Mouse (Mus musculus): ENCODE results near the gene Gm6588.
"Not testable (repeated sequence)": the region's sequence is repeated elsewhere in the genome, so short reads cannot be mapped to it uniquely, and the experiment has no call there.

Gm6588 gene

GRCm38 (mm10) chr5:112448747-112449440, at the start of gene Gm6588:
TSS of gene Gm6588 (plus strand) at chr5:112449426.
- DNase-seq (ENCODE audit: low spot score): no peak

- DNase-seq (ENCODE audit: low spot score): no peak
Measured at GRCm38 (mm10) chr5:112402437-112402836, 46.8 kb upstream of the Gm6588 start.

GRCm38 (mm10) chr5:112406017-112406416, 43.2 kb upstream of the Gm6588 start:
- no peak for DNase-seq (ENCODE audit: low spot score)

- no peak for DNase-seq (ENCODE audit: low spot score)
Measured at GRCm38 (mm10) chr5:112409274-112409673, 40.0 kb upstream of the Gm6588 start.

- DNase-seq (ENCODE audit: low spot score): no peak
Measured at GRCm38 (mm10) chr5:112411072-112411471, 38.2 kb upstream of the Gm6588 start.

- peak; percentile 31 for DNase-seq (ENCODE audit: low spot score)
Measured at GRCm38 (mm10) chr5:112411514-112412335, 37.5 kb upstream of the Gm6588 start.

GRCm38 (mm10) chr5:112412781-112413180, 36.4 kb upstream of the Gm6588 start:
- DNase-seq (ENCODE audit: low spot score): not testable (repeated sequence)

GRCm38 (mm10) chr5:112416673-112417072, 32.6 kb upstream of the Gm6588 start:
- DNase-seq (ENCODE audit: low spot score): peak; percentile 67

- no peak for DNase-seq (ENCODE audit: low spot score)
Measured at GRCm38 (mm10) chr5:112418023-112418422, 31.2 kb upstream of the Gm6588 start.

- no peak for DNase-seq (ENCODE audit: low spot score)
Measured at GRCm38 (mm10) chr5:112419535-112419934, 29.7 kb upstream of the Gm6588 start.

GRCm38 (mm10) chr5:112426635-112427034, 22.6 kb upstream of the Gm6588 start:
- no peak for DNase-seq (ENCODE audit: low spot score)

GRCm38 (mm10) chr5:112427283-112427682, 21.9 kb upstream of the Gm6588 start:
- DNase-seq (ENCODE audit: low spot score): peak; percentile 84

GRCm38 (mm10) chr5:112428944-112429343, 20.3 kb upstream of the Gm6588 start:
- peak; percentile 84 for DNase-seq (ENCODE audit: low spot score)

- no peak for DNase-seq (ENCODE audit: low spot score)
Measured at GRCm38 (mm10) chr5:112431120-112431775, 18.0 kb upstream of the Gm6588 start.

GRCm38 (mm10) chr5:112432033-112432432, 17.2 kb upstream of the Gm6588 start:
- DNase-seq (ENCODE audit: low spot score): no peak

GRCm38 (mm10) chr5:112433004-112433403, 16.2 kb upstream of the Gm6588 start:
- DNase-seq (ENCODE audit: low spot score): peak; percentile 87

- DNase-seq (ENCODE audit: low spot score): no peak
Measured at GRCm38 (mm10) chr5:112438535-112438934, 10.7 kb upstream of the Gm6588 start.

GRCm38 (mm10) chr5:112453088-112453487, 3.9 kb downstream of the Gm6588 start:
- no peak for DNase-seq (ENCODE audit: low spot score)

- no peak for DNase-seq (ENCODE audit: low spot score)
Measured at GRCm38 (mm10) chr5:112454966-112455555, 5.8 kb downstream of the Gm6588 start.

- no peak for DNase-seq (ENCODE audit: low spot score)
Measured at GRCm38 (mm10) chr5:112459903-112460302, 10.7 kb downstream of the Gm6588 start.

GRCm38 (mm10) chr5:112466331-112466730, 17.1 kb downstream of the Gm6588 start:
- DNase-seq (ENCODE audit: low spot score): no peak

GRCm38 (mm10) chr5:112468986-112469581, 19.9 kb downstream of the Gm6588 start:
- no peak for DNase-seq (ENCODE audit: low spot score)
